Mouse (Mus musculus) brain, embryonic 14.5 days (tissue): ENCODE measurements around the gene Enpp3.

Experiments
- CTCF ChIP-seq: fragments of 200-500 bp; IDR thresholded peaks from 2 replicates; pipeline ENCODE4 v1.5.1; 2012; ENCODE audit warnings: inconsistent platforms, mild to moderate bottlenecking, moderate library complexity, borderline replicate concordance; ENCODE audit not compliant: insufficient read depth, insufficient read length; ENCODE audit errors: extremely low read depth
- POLR2A ChIP-seq: fragments of 200-500 bp; IDR thresholded peaks from 2 replicates; pipeline ENCODE4 v1.6.1; 2012; ENCODE audit warnings: mild to moderate bottlenecking, inconsistent platforms, borderline replicate concordance; ENCODE audit not compliant: poor library complexity, insufficient read depth, insufficient read length, severe bottlenecking; ENCODE audit errors: extremely low read depth

GRCm38 (mm10) chr10:24789747-24790545 lies 52.7 kb downstream of the Enpp3 start:
- TF ChIP-seq CTCF (peak; percentile 50), POLR2A (no peak)
